Mouse (Mus musculus) heart, adult 18-20 months (tissue): ENCODE results near the gene Srsf10. TPM values are rescaled to one million over a fixed set of nuclear protein-coding genes. Genes with fewer than 3 reads are reported as not detected.
A peak's percentile ranks its signal among the peaks of the same experiment; 100 is the strongest.

Experiments
- DNase-seq, 2 experiments: peaks; one replicate each; pipeline ENCODE4 v3.0.0; 2021 to 2022; ENCODE audit warnings: mixed read lengths in 1 of 2
- total RNA-seq, 2 experiments: library from RNA; stranded (reverse); gene quantifications; 2 replicates each; pipeline ENCODE4 v1.2.3; 2021

Srsf10 gene
- total RNA-seq, 2 experiments from 2014 or later: 40.6 to 50.5 TPM

- no peak for DNase-seq
Measured at GRCm38 (mm10) chr4:135913433-135913832, 57.9 kb downstream of the Srsf10 start.

- DNase-seq: peak; percentile 33 to 56
Measured at GRCm38 (mm10) chr4:135918635-135919279, 63.2 kb downstream of the Srsf10 start.

- DNase-seq: no peak
Measured at GRCm38 (mm10) chr4:135919280-135919639, 63.7 kb downstream of the Srsf10 start.

Other genes with a start within 250 kb of the Srsf10 start
- gene Ifnlr1, start 169.5 kb upstream of the Srsf10 start, total RNA-seq: 1 to 10 TPM; 1.8 to 2.0 TPM
- under 1 TPM; 0.17 to 0.46 TPM for gene Il22ra1, start 127.6 kb upstream of the Srsf10 start, total RNA-seq
- gene Myom3, start 96.0 kb upstream of the Srsf10 start, total RNA-seq: 1 to 10 TPM in 1 of 2 experiments, under 1 TPM in 1; 0.62 to 1.1 TPM
- 10 to 100 TPM; 62.7 to 68.0 TPM for gene Pnrc2, start 18.1 kb downstream of the Srsf10 start, total RNA-seq
- gene Cnr2, start 39.6 kb downstream of the Srsf10 start, total RNA-seq: 1 to 10 TPM in 1 of 2 experiments, under 1 TPM in 1; 0.52 to 1.7 TPM
- gene Fuca1, start 65.0 kb downstream of the Srsf10 start, total RNA-seq: 10 to 100 TPM; 31.7 to 35.3 TPM
- gene Hmgcl, start 90.7 kb downstream of the Srsf10 start, total RNA-seq: 10 to 100 TPM; 87.3 to 91.7 TPM
- 1 to 10 TPM; 1.8 to 2.7 TPM for gene Gale, start 108.0 kb downstream of the Srsf10 start, total RNA-seq
- 10 to 100 TPM; 36.6 to 37.8 TPM for gene Lypla2, start 116.9 kb downstream of the Srsf10 start, total RNA-seq
- gene Pithd1, start 131.5 kb downstream of the Srsf10 start, total RNA-seq: 10 to 100 TPM; 22.1 to 25.1 TPM
- gene Eloa, start 166.0 kb downstream of the Srsf10 start, total RNA-seq: 10 to 100 TPM; 33.8 to 34.4 TPM
- gene Rpl11, start 197.7 kb downstream of the Srsf10 start, total RNA-seq: 100 to 1,000 TPM; 285 to 315 TPM